Mouse (Mus musculus): ENCODE measurements around the gene Zcchc24. TPM values are rescaled to one million over a fixed set of nuclear protein-coding genes. Genes with fewer than 3 reads are reported as not detected.

Gene Zcchc24
- total RNA-seq, 1 experiment from 2014 or later, result 32.5 TPM

GRCm38 (mm10) chr14:25776294-25776693, 7.5 kb upstream of the Zcchc24 start:
- no peak for DNase-seq

GRCm38 (mm10) chr14:25774100-25774499, 5.3 kb upstream of the Zcchc24 start:
- DNase-seq, result peak; percentile 16

- DNase-seq, result no peak
These were observed 4.2 kb upstream of the Zcchc24 start for GRCm38 (mm10) chr14:25773039-25773438.

DNA sequence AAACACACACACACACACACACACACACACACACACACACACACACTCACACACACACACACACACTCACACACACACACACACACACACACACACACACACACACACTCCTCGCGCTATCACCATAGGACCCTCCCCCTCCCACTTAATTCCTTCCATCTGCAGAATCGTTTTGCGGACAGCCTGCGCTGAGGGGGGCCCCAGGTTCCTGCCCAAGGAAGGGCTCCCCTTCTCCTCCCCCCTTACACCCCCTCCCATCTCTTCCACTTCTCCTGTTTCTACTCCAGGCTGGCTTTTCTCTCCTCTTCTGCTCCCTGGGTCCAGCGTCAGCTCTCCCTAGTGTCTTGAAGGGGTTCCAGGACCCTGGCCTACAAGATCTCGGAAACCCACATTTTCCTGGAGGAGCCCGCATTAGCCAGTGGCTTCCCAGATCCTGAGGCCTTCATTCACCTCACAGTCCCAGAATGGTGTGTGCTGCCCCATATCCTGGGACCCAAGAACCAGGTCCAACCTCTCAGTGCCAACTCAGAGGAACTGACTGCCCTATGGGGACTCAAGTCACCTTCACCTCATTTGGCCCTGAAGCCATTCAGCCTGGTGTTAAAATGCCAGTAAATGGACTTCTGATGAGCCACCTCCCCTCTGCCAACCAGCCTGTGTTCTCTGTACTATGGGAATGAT, 927 bp upstream of the Zcchc24 start:
- DNase-seq, result peak; percentile 38

GRCm38 (mm10) chr14:25768261-25768893, 462 bp downstream of the Zcchc24 start:
- peak; percentile 88 for DNase-seq

DNA sequence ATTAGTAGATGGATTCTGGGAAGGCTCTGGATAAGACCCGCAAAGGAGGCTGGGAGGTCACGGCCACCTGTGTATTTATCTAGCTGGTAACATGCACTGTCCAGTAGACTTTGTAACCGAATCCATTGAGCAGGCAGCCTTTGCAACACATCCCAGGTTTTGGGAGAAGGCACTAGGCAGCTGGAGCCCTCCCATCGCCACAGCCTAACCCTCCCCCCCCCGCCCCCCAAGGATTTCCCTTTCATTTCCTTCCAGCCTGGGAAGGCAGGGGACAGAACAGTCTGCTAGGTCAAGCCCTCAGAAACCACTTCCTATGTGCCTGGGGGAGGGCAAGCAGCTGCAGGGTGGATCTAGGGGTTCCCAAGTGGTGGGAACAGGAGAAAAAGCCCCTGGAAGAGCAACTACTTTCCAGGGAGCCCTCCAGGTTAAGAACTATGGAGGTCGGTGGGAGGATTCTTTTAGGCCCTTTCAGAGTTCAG, 1.1 kb downstream of the Zcchc24 start:
- DNase-seq, result peak; percentile 42

DNA sequence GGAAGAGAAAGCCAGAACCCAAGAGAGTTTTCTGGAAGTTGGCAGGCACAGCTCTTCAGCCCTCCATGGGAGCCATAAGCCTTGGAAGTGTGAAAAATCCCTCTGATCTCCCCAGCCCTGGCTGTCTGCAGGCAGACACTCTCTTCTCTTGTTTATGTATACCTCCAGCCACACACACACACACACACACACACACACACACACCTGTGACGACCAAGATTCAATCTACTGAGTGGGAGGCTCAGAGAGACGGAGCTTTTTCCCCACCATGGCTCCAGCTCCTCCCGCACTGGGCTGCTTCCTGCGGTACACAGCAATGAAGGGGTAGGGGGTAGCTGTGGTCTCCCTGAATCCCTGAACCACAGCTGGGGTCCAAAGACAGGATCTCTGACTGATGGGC, 2.4 kb downstream of the Zcchc24 start:
- no peak for DNase-seq

GRCm38 (mm10) chr14:25765921-25766320, 2.9 kb downstream of the Zcchc24 start:
- no peak for DNase-seq

DNA sequence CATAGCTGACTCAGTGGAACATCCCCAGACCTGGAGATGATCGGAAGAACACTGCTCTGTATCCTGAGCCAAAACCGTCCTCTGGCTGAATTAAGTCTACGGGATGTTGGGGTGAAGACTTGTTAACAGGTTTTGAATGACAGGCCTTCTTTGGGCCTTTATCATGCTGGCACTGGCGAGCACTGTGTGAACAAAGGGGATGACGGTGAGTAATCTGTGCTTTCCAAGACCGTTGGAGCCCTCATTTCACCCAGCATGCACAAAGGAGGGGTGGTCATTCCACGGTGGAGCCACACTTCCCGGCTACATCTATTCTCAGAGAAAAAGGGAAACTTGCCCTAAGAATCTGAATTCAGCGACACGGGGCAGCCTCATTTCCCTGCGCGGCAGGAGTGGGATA, 3.7 kb downstream of the Zcchc24 start:
- no peak for DNase-seq

DNA sequence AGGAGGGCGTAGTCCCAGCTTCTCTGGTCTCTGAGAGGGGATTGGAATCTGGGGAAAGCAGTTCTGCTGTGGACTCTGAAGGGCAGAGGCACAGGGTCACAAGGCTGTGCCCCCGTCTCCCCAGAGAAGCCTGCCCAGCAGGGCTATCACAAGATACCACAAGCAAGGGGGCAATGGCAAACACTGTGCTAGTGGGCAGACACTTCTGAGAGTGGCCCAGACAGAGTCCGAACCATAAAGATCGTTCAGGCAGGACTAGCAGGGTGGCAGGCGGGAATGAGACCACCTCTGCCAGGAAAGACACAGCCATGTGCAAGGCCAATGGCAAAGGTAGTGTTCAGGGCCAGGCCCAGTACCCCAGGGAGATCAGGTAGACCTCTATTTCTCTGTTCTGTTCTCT, 7.7 kb downstream of the Zcchc24 start:
- no peak for DNase-seq

GRCm38 (mm10) chr14:25759981-25760537, 8.8 kb downstream of the Zcchc24 start:
- DNase-seq, result no peak

- no peak for DNase-seq
These were observed 9.3 kb downstream of the Zcchc24 start for GRCm38 (mm10) chr14:25759551-25759950.

- no peak for DNase-seq
These were observed 10.9 kb downstream of the Zcchc24 start for GRCm38 (mm10) chr14:25757917-25758316.

- DNase-seq, result no peak
These were observed 12.4 kb downstream of the Zcchc24 start for GRCm38 (mm10) chr14:25756385-25756990.

DNA sequence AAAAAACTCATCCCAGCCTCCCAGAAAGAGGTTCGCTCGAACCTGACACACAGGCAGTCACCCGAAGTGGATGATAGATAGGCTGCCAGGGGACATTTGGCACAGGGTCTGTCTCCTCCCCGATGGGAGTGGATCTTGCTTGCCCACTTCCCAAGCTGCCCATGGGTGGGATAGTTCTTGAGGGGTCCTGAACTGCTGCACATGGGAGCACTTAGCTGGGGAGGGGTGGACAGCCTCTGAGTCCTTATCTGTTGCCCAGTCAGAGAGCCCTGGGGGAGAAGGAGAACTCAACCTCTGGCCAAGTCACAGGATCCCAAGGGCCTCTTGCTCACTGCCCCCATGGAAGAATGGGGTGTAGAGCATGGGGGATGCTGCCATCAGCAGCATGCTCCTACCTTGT, 13.3 kb downstream of the Zcchc24 start:
- no peak for DNase-seq

GRCm38 (mm10) chr14:25754531-25755484, 14.0 kb downstream of the Zcchc24 start:
- DNase-seq, result no peak

GRCm38 (mm10) chr14:25753021-25753420, 15.8 kb downstream of the Zcchc24 start:
- no peak for DNase-seq

- no peak for DNase-seq
These were observed 17.8 kb downstream of the Zcchc24 start for GRCm38 (mm10) chr14:25751067-25751466.

GRCm38 (mm10) chr14:25750448-25751015, 18.3 kb downstream of the Zcchc24 start:
- DNase-seq, result peak; percentile 68

DNA sequence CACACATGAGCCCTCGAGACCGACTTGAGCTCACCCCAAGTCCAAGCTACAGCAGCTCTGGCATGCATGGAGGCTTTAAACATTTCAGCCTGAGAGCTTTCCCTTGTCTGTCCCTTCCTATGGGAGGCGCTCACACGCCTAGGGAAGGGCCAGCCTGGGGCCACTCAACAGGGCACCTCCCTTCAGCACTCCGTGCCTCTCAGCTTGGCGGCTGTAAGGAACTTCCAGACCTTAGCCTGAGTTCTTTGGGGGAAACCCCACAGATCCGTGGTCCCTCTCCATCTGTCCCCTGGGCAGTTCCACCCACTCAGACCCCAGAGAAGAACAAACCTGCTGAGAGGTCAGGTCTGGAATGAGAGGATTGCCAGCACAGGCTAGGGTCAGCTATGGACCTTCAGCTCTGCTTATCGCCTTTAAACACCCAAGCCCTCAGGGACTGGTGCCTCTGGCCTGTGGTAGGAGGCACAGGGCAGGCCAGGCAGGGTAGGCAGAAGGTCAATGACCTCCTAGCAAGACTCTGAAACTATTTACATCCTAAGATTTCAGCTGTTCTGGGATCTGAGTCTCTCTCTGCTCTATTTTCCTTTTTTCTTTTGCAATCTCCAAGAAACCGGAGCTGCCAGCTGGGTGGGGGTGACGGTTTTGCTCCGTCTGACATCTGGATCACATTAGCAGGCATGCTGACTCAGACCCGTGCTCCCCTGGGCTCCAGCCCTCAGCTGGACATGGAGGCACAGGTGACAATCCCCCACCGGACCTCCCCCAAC, 19.5 kb downstream of the Zcchc24 start:
- peak; percentile 74 for DNase-seq

All from adrenal gland, postnatal 14 days (tissue).